Mouse (Mus musculus) liver, embryonic 16.5 days (tissue): ENCODE measurements around the gene Btbd35f23. TPM values are rescaled to one million over a fixed set of nuclear protein-coding genes. Genes with fewer than 3 reads are reported as not detected.
"Not testable (repeated sequence)": the region's sequence is repeated elsewhere in the genome, so short reads cannot be mapped to it uniquely, and the experiment has no call there.

ENCODE experiments used
- ATAC-seq: fragments of 200-750 bp; cut with Nextera tagmentation; 2 replicates; pipeline ENCODE4 v1.8.0; 2017; ENCODE audit warnings: low read depth, mild to moderate bottlenecking, moderate number of reproducible peaks, moderate library complexity
- H3K27ac ChIP-seq: fragments of 300-500 bp; sonication (generic); 2 replicates; pipeline ENCODE4 v1.5.1; 2014; ENCODE audit warnings: mild to moderate bottlenecking, low read length
- H3K27me3 ChIP-seq: fragments of 300-500 bp; sonication (generic); 2 replicates; pipeline ENCODE4 v1.6.1; 2014; ENCODE audit warnings: low read depth, low read length, mixed read lengths; ENCODE audit not compliant: control insufficient read depth, insufficient read depth
- H3K36me3 ChIP-seq: fragments of 300-500 bp; sonication (generic); 2 replicates; pipeline ENCODE4 v1.6.1; 2014; ENCODE audit warnings: mild to moderate bottlenecking; ENCODE audit not compliant: control insufficient read depth, insufficient read depth
- H3K4me1 ChIP-seq: fragments of 300-500 bp; sonication (generic); 2 replicates; pipeline ENCODE4 v1.6.1; 2014; ENCODE audit warnings: low read depth, low read length, mixed read lengths; ENCODE audit not compliant: control insufficient read depth
- H3K4me2 ChIP-seq: fragments of 300-500 bp; sonication (generic); 2 replicates; pipeline ENCODE4 v1.6.1; 2014; ENCODE audit warnings: low read depth, low read length, mixed read lengths
- H3K4me3 ChIP-seq: fragments of 300-500 bp; sonication (generic); 2 replicates; pipeline ENCODE4 v1.5.1; 2014; ENCODE audit warnings: low read depth, mild to moderate bottlenecking, low read length
- H3K9ac ChIP-seq: fragments of 300-500 bp; sonication (generic); 2 replicates; pipeline ENCODE4 v1.6.1; 2014; ENCODE audit warnings: low read depth, low read length
- H3K9me3 ChIP-seq: fragments of 300-500 bp; sonication (generic); replicated peaks from 2 replicates; pipeline ENCODE4 v1.6.1; 2016; ENCODE audit warnings: low read length; ENCODE audit not compliant: control insufficient read depth
- WGBS: fragments of 180-500 bp; shearing (Covaris S2); extraction: QIAGEN DNeasy Blood & Tissue Kit; methylation state at CpG from one replicate; pipeline ENCODE4 v1.1.7; 2014; ENCODE audit not compliant: insufficient replicate concordance; 5-methylcytosine and 5-hydroxymethylcytosine counted together
- polyA plus RNA-seq: library from polyadenylated mRNA; unstranded; fragments of >200 nt; fragmentation: Nextera tagmentation; extraction: Ambion mirVana; gene quantifications from 2 replicates; pipeline ENCODE4 v1.2.1, GENCODE M21; 2015

Btbd35f23 gene
- not detected in 2 replicates for polyA plus RNA-seq

- not testable (repeated sequence) for H3K4me3 ChIP-seq, H3K27ac ChIP-seq, H3K36me3 ChIP-seq, H3K27me3 ChIP-seq, H3K9me3 ChIP-seq, ATAC-seq, H3K9ac ChIP-seq, H3K4me1 ChIP-seq, H3K4me2 ChIP-seq
- WGBS: 48% methylated on average over 1 of the region's 2 CpGs
These were observed at the start of gene Btbd35f23 for GRCm38 (mm10) chrX:3076575-3076974. Gene Btbd35f23 (plus strand): TSS chrX:3076875.

Other genes with a start within 250 kb of the Btbd35f23 start
- not detected in 2 replicates for gene Btbd35f24, start 119.0 kb downstream of the Btbd35f23 start, polyA plus RNA-seq